28 mouse cellular contexts compared by ENCODE assay signal in genomic region chr13:35625556-35625955, GRCm38 (mm10). TPM values are rescaled to one million over a fixed set of nuclear protein-coding genes. Genes with fewer than 3 reads are reported as not detected.
DNase-seq lines count a peak whose midpoint lies in the region; ATAC-seq and TF ChIP-seq lines count a peak whose summit lies in the region.
"Had no signal": no experiment of that assay in that cellular context is flagged by ENCODE, and none has a peak within 500 bp of the region (broad histone marks: within the 10 kb centered on the region; RNA-seq: fewer than 3 reads in every experiment).

No protein-coding gene starts in this region.

- peak; percentile 12 for DNase-seq in liver, embryonic 11.5 days (ENCODE audit: low spot score)
- DNase-seq in brain, embryonic 14.5 days (ENCODE audit: low read depth) = peak; percentile 13
- DNase-seq in liver, postnatal 0 days = no peak
- no peak for DNase-seq in thymus, postnatal 0 days (ENCODE audit: low spot score)
- no peak for DNase-seq in embryonic facial prominence, embryonic 10.5 days (ENCODE audit: low spot score)
- DNase-seq: adrenal gland, postnatal 10 days; B cell, adult 2 months; cerebellum, adult 11-12 months; cerebellum, adult 8-10 months; cerebellum, postnatal 10 days; cerebellum, postnatal 36 days; embryo, embryonic 11 days; gastrocnemius, postnatal 10 days; heart, postnatal 10 days; heart, postnatal 36 days had no signal

- no peak overlapping the region for H3K9ac ChIP-seq in liver, embryonic 11.5 days (ENCODE audit: low read depth, low read length)
- H3K9ac ChIP-seq in liver, embryonic 12.5 days = no peak overlapping the region
- no peak overlapping the region for H3K9ac ChIP-seq in intestine, embryonic 15.5 days
- H3K9ac ChIP-seq in liver, postnatal 0 days (replicated peaks) = no peak overlapping the region
- H3K9ac ChIP-seq: forebrain, embryonic 13.5 days; heart, embryonic 12.5 days; heart, embryonic 15.5 days; hindbrain, embryonic 13.5 days had no signal

- H3K36me3 ChIP-seq in liver, embryonic 11.5 days (ENCODE audit: control insufficient read depth, insufficient read depth, low read length) = no peaks in the 10 kb centered on the region
- H3K36me3 ChIP-seq in liver, embryonic 12.5 days = no peaks in the 10 kb centered on the region
- no peaks in the 10 kb centered on the region for H3K36me3 ChIP-seq in intestine, embryonic 15.5 days
- H3K36me3 ChIP-seq in liver, postnatal 0 days (replicated peaks; ENCODE audit: insufficient read depth, low read length) = no peaks in the 10 kb centered on the region
- no peaks in the 10 kb centered on the region for H3K36me3 ChIP-seq in embryonic facial prominence, embryonic 10.5 days (replicated peaks)
- H3K36me3 ChIP-seq: forebrain, embryonic 10.5 days; G1E; heart, embryonic 12.5 days; heart, embryonic 15.5 days; hindbrain, embryonic 10.5 days; hindbrain, embryonic 13.5 days had no signal

- no peak for TF ChIP-seq CTCF in brain, embryonic 14.5 days (IDR thresholded peaks at IDR 0.05; ENCODE audit: borderline replicate concordance, extremely low read depth, insufficient read depth, insufficient read length)
- no peak for TF ChIP-seq CTCF in liver, postnatal 0 days (IDR thresholded peaks at IDR 0.05; ENCODE audit: low read depth)

- H3K4me2 ChIP-seq in liver, embryonic 11.5 days = no peak overlapping the region
- H3K4me2 ChIP-seq in liver, embryonic 12.5 days = no peak overlapping the region
- no peak overlapping the region for H3K4me2 ChIP-seq in intestine, embryonic 15.5 days (replicated peaks)
- no peak overlapping the region for H3K4me2 ChIP-seq in liver, postnatal 0 days (ENCODE audit: low read depth, low read length)
- H3K4me2 ChIP-seq: forebrain, embryonic 13.5 days; heart, embryonic 12.5 days; heart, embryonic 15.5 days; hindbrain, embryonic 13.5 days had no signal

- H3K4me3 ChIP-seq in liver, embryonic 11.5 days (ENCODE audit: low read depth, low read length) = no peak overlapping the region
- H3K4me3 ChIP-seq in liver, embryonic 12.5 days = no peak overlapping the region
- no peak overlapping the region for H3K4me3 ChIP-seq in intestine, embryonic 15.5 days (replicated peaks)
- no peak overlapping the region for H3K4me3 ChIP-seq in liver, postnatal 0 days (ENCODE audit: low read depth, low read length)
- no peak overlapping the region for H3K4me3 ChIP-seq in embryonic facial prominence, embryonic 10.5 days
- H3K4me3 ChIP-seq: forebrain, embryonic 10.5 days; forebrain, embryonic 13.5 days; heart, embryonic 12.5 days; heart, embryonic 15.5 days; hindbrain, embryonic 10.5 days; hindbrain, embryonic 13.5 days had no signal

- no peak for TF ChIP-seq POLR2A in brain, embryonic 14.5 days (IDR thresholded peaks at IDR 0.05; ENCODE audit: borderline replicate concordance, extremely low read depth, insufficient read depth, insufficient read length, poor library complexity, severe bottlenecking)

- ATAC-seq in liver, embryonic 11.5 days (replicated peaks; ENCODE audit: low FRiP score) = no peak
- no peak for ATAC-seq in liver, embryonic 12.5 days
- peak; percentile 90 for ATAC-seq in intestine, embryonic 15.5 days
- ATAC-seq in liver, postnatal 0 days = 0 out of 2 replicates have a peak, but pooled peaks have one; percentile 47
- ATAC-seq: forebrain, embryonic 13.5 days; forebrain, embryonic 16.5 days; hindbrain, embryonic 16.5 days; Patski had no signal

- 60% methylated on average over 3 of the region's 3 CpGs for WGBS in liver, embryonic 11.5 days
- WGBS in liver, embryonic 12.5 days (ENCODE audit: insufficient replicate concordance) = 48% methylated on average over 3 of the region's 3 CpGs
- 44% methylated on average over 3 of the region's 3 CpGs for WGBS in intestine, embryonic 15.5 days
- WGBS in liver, postnatal 0 days (ENCODE audit: insufficient replicate concordance) = 46% methylated on average over 3 of the region's 3 CpGs
- 82% methylated on average over 3 of the region's 3 CpGs for WGBS in embryonic facial prominence, embryonic 10.5 days

- TF ChIP-seq EP300 in liver, postnatal 0 days (IDR thresholded peaks at IDR 0.05; ENCODE audit: low read depth) = no peak

- H3K4me1 ChIP-seq in liver, embryonic 11.5 days (replicated peaks; ENCODE audit: control insufficient read depth, insufficient read depth, low read length) = no peaks in the 10 kb centered on the region
- H3K4me1 ChIP-seq in liver, embryonic 12.5 days = no peaks in the 10 kb centered on the region; the same call in 1 of the 2 replicates
- no peaks in the 10 kb centered on the region for H3K4me1 ChIP-seq in intestine, embryonic 15.5 days (replicated peaks)
- no peaks in the 10 kb centered on the region for H3K4me1 ChIP-seq in liver, postnatal 0 days (ENCODE audit: insufficient read depth)
- no peaks in the 10 kb centered on the region for H3K4me1 ChIP-seq in embryonic facial prominence, embryonic 10.5 days
- H3K4me1 ChIP-seq: forebrain, embryonic 10.5 days; forebrain, embryonic 13.5 days; heart, embryonic 12.5 days; heart, embryonic 15.5 days; hindbrain, embryonic 10.5 days; hindbrain, embryonic 13.5 days had no signal

- H3K27ac ChIP-seq in liver, embryonic 11.5 days (ENCODE audit: low read depth, low read length) = no peak overlapping the region
- no peak overlapping the region for H3K27ac ChIP-seq in liver, embryonic 12.5 days
- peak overlapping the region; percentile 66 for H3K27ac ChIP-seq in intestine, embryonic 15.5 days
- H3K27ac ChIP-seq in liver, postnatal 0 days (ENCODE audit: low read depth) = no peak overlapping the region
- H3K27ac ChIP-seq in embryonic facial prominence, embryonic 10.5 days (replicated peaks) = no peak overlapping the region
- H3K27ac ChIP-seq: forebrain, embryonic 10.5 days; forebrain, embryonic 13.5 days; heart, embryonic 15.5 days; hindbrain, embryonic 10.5 days; hindbrain, embryonic 13.5 days had no signal

- H3K27me3 ChIP-seq in liver, embryonic 11.5 days (replicated peaks; ENCODE audit: control insufficient read depth, insufficient read depth, low read length) = no peaks in the 10 kb centered on the region
- 0 out of 2 replicates have a peak, but pooled peaks cover 4% of the 10 kb centered on the region for H3K27me3 ChIP-seq in liver, embryonic 12.5 days (replicated peaks)
- no peaks in the 10 kb centered on the region for H3K27me3 ChIP-seq in intestine, embryonic 15.5 days (replicated peaks)
- H3K27me3 ChIP-seq in liver, postnatal 0 days (ENCODE audit: insufficient read depth, low read length) = no peaks in the 10 kb centered on the region
- no peaks in the 10 kb centered on the region for H3K27me3 ChIP-seq in embryonic facial prominence, embryonic 10.5 days (replicated peaks; ENCODE audit: low read depth, poor library complexity, severe bottlenecking)
- H3K27me3 ChIP-seq: CH12.LX; forebrain, embryonic 13.5 days; heart, embryonic 12.5 days; heart, embryonic 15.5 days; hindbrain, embryonic 13.5 days; Patski had no signal

- no peaks in the 10 kb centered on the region for H3K9me3 ChIP-seq in liver, embryonic 11.5 days (ENCODE audit: control insufficient read depth, low read length)
- no peaks in the 10 kb centered on the region for H3K9me3 ChIP-seq in liver, embryonic 12.5 days (replicated peaks)
- no peaks in the 10 kb centered on the region for H3K9me3 ChIP-seq in intestine, embryonic 15.5 days
- no peaks in the 10 kb centered on the region for H3K9me3 ChIP-seq in liver, postnatal 0 days (ENCODE audit: low read length)
- no peaks in the 10 kb centered on the region for H3K9me3 ChIP-seq in embryonic facial prominence, embryonic 10.5 days
- H3K9me3 ChIP-seq: forebrain, embryonic 10.5 days; forebrain, embryonic 13.5 days; G1E; heart, embryonic 12.5 days; heart, embryonic 15.5 days; hindbrain, embryonic 10.5 days; hindbrain, embryonic 13.5 days had no signal

RNA-seq across cellular contexts. Expression of gene Cdyl, which starts 34.1 kb away (rescaled TPM):
- 17.6 and 19.1 TPM in 2 replicates for polyA plus RNA-seq in liver, embryonic 11.5 days (2014; fragmentation: Nextera tagmentation; extraction: Ambion mirVana)
- 18.8 and 19.3 TPM in 2 replicates for polyA plus RNA-seq in liver, embryonic 12.5 days (2016; fragmentation: Nextera tagmentation; extraction: Ambion mirVana)
- 6.3 and 6.9 TPM in 2 replicates for polyA plus RNA-seq in brain, embryonic 14.5 days (2012; rRNA removed)
- 8.9 and 10.3 TPM in 2 replicates for polyA plus RNA-seq in intestine, embryonic 15.5 days (2015; fragmentation: Nextera tagmentation; extraction: Ambion mirVana)
- polyA plus RNA-seq in liver, postnatal 0 days (2015; fragmentation: Nextera tagmentation; extraction: Ambion mirVana) = 5.8 and 5.9 TPM in 2 replicates
- 8.1 and 9.9 TPM in 2 replicates for polyA plus RNA-seq in thymus, postnatal 0 days (2015; fragmentation: Nextera tagmentation; extraction: Ambion mirVana)
- 11.8 and 13.0 TPM in 2 replicates for polyA plus RNA-seq in embryonic facial prominence, embryonic 10.5 days (2016; fragmentation: Nextera tagmentation; extraction: Ambion mirVana)

Comparison
In these comparisons a context has a peak if more than half of its experiments do, and no peak if none do; other contexts are left out.
1. ATAC-seq: peak in intestine, embryonic 15.5 days (single experiment) and liver, postnatal 0 days (single experiment); none in liver, embryonic 11.5 days (single experiment) and liver, embryonic 12.5 days (single experiment).
2. DNase-seq: peak in liver, embryonic 11.5 days (single experiment) and brain, embryonic 14.5 days (single experiment); none in liver, postnatal 0 days (single experiment), thymus, postnatal 0 days (single experiment) and embryonic facial prominence, embryonic 10.5 days (single experiment).